Mouse (Mus musculus): Measurements from ENCODE around the gene Hist2h2aa2. TPM values are rescaled to one million over a fixed set of nuclear protein-coding genes. Genes with fewer than 3 reads are reported as not detected.

Hist2h2aa2 gene
- total RNA-seq, 2 experiments from 2014 or later: 115 TPM; not detected in 1

DNA sequence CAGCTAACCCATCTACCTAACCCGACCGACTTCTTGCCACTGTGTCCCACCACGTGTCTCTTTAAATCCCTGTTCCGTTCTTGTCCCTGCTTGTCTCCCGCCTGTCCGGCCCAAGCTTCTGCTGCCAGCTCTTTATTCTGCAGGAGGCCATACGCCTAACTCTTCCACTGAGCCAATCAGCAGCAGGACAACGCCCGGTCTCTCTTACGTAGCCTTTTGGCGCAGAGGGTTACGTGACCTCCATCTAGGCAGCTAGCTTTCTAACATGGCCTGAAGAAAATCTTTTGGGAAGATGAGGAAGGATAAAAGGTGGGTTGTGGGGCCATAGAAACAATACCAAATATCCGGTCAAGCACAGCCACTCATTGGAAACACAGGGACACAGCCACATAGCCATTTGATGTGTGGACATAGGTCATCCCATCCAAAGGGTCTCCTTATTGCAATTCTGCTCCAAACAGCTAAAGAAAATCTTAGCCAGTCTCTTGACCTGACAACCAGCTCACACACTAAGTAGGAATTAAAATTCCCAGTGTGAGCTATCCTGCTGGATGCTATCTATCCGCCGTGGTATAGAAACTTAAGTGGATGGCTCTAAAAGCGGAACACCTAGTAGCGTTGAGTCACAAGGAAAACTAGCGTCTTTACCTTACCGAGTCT is 22.3 kb upstream of the Hist2h2aa2 start:
- peak; percentile 79 for ATAC-seq (ENCODE audit: poor library complexity, severe bottlenecking)

DNA sequence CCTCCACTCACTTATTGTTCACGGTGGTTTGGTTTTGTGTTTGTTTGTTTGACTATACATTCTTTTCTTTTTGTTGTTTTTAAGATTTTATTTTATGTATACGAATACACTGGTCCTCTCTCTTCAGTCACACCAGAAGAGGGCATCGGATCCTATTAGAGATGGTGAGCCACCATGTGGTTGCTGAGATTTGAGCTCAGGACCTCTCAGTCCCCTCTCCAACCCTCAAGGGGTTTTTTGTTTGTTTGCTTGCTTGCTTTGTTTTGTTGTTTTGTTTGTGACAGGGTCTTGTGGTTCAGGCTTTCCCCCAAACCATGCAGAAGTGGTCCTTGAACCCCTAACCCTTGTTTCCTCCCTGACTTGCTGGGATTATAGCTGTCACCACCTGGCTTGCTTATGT is 21.5 kb upstream of the Hist2h2aa2 start:
- ATAC-seq (ENCODE audit: poor library complexity, severe bottlenecking): no peak

DNA sequence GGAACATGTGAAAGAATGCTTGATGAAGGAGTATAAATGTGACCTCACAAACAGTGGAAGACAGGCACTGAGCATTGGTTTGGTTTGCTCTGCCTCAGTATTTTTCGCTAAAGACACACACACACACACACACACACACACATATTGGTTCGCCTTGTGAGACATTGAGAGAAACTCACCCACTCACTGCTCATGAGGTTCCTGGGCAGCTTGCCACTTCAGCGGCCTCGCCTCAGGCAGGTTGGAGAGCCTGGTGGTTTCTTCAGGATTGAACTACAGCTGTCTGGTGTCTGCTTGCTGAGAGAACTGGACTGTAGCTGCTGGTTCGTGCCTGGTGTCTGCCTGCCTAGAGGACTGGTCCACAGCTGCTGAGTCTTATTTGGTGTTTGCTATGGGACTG is 20.1 kb upstream of the Hist2h2aa2 start:
- ATAC-seq (ENCODE audit: poor library complexity, severe bottlenecking): no peak

DNA sequence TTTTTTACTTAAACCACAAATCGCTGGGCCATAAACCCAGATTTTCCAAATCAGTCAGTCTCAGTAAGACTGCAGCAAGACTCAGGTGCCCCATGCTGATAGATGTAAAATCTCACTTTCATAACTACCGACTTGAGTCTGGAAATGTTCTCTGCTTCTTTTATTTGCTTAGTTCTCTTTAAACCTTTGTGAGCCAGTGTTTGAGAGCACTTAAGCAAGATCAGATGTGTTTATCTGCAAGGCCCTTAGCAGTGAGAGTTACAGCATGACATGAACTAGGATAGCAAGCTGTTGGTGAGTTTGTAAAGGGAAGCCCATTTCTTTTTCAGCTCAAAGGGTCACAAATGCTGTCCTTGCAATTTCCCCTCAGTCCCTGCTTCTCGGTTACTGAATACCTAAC is 17.1 kb upstream of the Hist2h2aa2 start:
- ATAC-seq (ENCODE audit: poor library complexity, severe bottlenecking): no peak

DNA sequence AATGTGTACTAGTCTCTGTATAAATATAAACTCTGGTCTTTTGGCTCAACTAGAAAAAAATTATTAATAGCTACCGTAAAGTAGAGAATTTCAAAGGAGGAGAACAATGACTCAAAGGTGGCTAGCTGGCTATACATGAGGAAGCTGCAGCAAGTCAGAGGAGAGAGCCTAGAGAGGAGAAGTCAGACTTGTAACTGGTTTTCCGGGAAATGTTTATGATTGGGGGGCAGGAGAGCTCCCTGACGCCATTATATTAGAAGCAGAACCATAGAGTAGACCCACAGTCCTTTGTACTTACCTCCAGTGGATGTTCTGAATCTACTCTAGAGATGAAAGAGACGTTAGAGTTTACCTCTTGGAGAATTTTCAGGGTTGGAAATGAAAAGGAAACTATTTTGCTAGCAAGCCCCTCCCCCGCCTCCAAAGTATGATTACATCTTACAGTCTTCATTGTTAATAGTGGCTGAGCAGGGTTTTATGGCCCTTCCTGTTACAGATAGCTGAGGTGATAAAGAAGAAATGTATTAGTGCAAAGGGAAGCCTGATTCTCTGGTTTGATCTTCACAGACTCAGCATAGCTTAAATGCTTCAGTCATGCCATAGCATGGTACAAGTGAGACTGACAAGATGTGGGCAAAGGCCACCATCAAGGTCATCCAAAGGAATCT is 16.0 kb upstream of the Hist2h2aa2 start:
- ATAC-seq (ENCODE audit: poor library complexity, severe bottlenecking): no peak

DNA sequence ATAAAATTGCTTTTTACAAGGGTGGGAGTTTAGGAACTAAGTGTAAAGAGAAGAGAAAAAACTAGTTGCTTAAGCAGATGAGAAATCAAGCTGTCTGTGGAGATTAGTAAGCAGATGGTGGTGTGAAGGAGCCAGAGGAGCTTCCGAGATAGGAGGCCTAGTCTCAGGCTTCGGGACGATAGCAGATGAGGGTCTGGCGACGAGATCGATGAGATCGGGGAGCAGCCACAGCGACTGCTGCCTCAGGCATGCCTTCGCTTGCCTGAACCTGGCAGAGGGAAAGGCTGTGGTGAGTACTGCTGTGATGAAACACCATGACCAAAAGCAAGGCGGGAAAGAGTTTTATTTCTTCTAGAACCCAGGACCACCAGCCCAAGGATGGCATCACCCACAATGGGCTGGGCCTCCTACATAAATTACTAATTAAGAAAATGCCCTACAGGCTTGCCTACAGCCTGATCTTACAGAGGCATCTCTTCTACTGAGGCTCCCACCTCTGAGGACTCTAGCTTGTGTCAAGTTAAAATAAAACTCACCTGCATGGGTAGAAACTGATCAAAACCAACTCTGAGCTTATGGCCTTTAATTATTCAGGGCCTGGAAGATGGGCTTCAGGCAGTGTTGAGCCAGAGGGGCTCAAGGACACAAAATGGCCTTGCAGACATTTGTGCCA is 14.7 kb upstream of the Hist2h2aa2 start:
- 0 out of 2 replicates have a peak, but pooled peaks have one; percentile 26 for ATAC-seq (ENCODE audit: poor library complexity, severe bottlenecking)

DNA sequence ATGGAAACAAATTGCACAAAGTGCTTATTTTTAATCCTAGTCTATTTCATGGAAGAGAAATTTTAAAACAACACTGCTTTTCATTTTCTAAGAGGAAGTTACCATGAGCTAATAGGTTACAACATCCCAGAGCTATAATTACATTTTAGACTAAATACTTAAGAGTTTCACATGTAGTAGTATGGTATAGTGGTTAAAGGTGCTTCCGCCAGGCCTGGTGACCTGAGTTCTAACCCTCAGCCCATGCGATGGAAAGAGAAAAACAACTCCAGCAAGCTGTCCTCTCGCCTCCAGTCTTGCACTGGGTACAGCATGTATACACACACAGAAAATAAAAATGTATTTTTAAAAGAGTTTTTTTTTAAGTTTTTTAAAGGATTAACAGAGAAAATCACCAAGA is 11.7 kb upstream of the Hist2h2aa2 start:
- peak; percentile 64 for ATAC-seq (ENCODE audit: poor library complexity, severe bottlenecking)

DNA sequence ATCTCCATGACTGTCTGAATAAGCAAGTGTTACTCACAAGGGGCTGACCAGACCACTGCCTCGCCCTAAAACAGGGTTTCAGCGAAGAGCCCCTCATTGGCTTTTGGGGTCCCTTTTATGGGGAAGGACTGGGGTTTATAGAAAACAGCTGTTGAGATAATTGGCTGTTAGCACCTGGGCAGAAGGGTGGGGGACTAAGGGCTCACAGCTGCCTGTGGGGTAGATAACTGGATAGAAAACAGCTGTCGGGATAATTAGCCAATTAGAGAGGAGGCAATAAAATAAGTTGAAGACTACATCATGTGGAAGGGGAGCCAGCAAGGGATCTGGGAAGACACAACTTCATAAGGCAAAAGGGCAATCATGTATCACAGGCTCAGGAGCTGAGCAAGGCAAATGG is 10.8 kb upstream of the Hist2h2aa2 start:
- ATAC-seq (ENCODE audit: poor library complexity, severe bottlenecking): no peak

DNA sequence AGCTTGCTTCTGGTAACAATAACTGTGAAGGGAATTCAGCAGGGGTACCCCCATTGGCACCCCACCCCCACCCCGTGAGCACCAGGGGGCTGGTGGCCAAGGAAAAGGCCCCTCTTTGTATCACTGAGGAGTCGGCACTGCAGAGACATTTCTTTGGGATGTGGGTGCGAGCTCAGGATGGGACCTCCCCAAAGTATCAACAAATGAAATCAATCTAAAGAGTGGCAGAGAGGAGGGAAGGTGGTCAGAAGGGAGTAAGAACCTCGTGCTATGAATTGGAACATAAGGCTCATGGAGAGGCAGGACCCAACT is 8.9 kb upstream of the Hist2h2aa2 start:
- no peak for ATAC-seq (ENCODE audit: poor library complexity, severe bottlenecking)

DNA sequence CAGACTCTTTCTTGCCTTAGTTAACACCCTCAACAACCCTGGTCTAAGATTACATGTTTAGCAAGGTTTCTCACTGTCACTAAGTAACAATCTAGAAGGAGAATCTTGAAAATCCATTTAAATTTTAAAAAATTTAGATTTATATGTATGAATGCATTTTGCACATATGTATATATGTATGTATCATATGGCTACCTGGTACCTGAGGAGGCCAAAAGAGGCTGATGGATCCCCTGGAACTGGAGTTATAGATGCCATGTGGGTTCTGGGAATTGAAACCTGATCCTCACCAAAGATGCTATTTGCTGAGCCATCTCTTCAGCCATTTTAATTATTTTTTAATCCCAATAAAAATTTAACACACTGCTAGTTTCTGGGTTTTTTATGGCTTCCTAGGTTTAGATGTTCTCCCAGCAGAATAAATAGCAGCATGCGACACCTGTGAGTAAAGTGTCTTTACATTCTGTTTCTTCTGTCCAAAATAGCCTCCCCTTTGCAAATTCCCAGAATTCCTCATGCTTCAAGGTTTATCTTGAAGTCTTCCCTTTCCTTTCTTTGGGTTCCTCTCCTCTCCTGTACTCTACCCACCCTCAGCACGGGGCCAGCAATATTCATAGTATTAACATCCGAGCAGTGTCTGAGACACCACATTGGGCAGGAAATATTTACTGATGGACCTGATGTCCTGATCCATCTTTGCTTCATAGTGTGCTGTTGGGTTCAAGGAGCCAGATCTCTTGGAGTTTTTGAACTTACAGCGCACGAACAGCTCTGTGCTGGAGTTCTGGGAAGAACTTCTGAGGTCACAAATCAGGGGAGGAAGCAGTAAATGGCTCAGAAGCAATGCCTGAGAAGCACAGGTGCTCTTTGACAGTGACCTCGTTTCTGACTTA is 8.3 kb upstream of the Hist2h2aa2 start:
- no peak for ATAC-seq (ENCODE audit: poor library complexity, severe bottlenecking)

DNA sequence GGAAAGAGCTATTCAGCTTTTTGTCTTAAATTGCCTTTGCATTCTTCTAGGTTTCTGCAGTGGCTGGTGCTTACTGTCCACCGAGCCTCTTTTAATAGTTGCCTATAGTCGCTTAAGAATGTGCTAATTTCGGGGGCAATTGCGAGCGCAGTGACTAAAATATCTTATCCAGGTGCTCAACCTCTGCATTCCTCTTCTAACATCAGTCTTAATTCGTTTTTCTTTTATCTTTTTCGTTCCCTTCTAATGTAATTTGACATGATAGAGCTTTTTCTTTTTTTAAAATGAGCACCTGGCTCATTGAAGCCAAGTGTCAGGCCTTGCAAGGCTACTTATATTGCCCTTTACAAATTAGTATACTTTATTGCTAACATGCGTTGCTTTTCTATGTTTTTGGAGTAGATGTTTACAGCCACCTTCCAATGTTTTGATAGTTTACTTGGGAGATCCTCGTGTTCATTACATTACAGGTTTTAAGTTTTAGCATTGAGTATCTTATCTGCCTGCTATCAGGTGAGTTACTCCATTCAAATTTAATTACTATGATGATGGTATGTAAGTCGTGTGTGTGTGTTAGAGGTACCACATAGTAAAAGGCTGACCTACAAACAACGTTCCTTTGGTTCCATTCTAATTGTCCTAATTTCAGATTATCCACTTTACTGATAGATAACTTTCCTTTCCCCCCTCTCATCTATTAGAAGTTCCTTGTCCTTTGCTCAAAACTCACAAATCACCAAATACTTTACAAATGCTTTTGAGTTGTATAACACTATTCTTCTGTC is 7.5 kb upstream of the Hist2h2aa2 start:
- no peak for ATAC-seq (ENCODE audit: poor library complexity, severe bottlenecking)

DNA sequence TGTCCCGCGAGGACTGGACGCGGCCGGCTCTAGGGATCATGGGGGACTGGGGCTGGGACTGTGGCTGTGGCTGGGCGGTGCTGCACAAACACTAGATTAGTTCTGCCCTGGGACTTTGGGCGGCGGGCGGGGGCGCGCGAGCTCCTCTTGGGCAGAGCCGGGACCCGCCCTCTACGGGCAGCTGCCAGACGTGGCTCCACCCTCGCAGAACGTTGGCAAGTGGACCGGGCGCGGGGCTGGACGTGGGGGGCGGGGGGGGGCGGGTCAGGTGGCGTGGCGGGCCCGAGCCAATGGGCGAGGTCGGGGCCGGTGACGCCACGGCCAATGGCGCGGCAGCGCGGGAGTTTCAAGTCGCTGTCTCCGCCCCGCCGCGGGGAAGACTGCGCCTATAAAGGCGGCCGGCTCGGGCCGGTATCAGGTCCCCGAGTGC is 6.4 kb upstream of the Hist2h2aa2 start, which contains the start of gene Hist2h3c1:
Gene Hist2h3c1 (plus strand): TSS at position 259 of the 430 bp plus-strand sequence.
- peak; percentile 69 for ATAC-seq (ENCODE audit: poor library complexity, severe bottlenecking)

DNA sequence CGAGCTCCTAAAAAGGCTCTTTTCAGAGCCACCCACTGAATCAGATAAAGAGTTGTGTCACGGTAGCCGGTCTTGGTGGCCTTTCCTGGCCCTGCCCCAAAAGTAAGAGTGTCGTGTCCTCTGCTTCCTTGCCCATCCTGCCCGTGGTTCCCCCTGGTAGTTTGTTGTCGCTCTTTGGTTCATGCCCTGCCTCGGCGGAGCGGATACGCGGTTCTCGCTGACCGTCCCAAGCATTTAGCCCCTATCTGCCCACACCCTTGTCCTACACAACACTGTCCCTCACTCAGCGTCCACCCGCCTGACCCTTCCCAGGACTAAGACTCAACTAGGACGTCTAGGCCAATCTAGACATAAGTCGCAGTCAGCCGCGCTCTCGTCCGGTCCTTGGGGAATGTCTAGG is 5.9 kb upstream of the Hist2h2aa2 start:
- ATAC-seq (ENCODE audit: poor library complexity, severe bottlenecking): peak; percentile 36

DNA sequence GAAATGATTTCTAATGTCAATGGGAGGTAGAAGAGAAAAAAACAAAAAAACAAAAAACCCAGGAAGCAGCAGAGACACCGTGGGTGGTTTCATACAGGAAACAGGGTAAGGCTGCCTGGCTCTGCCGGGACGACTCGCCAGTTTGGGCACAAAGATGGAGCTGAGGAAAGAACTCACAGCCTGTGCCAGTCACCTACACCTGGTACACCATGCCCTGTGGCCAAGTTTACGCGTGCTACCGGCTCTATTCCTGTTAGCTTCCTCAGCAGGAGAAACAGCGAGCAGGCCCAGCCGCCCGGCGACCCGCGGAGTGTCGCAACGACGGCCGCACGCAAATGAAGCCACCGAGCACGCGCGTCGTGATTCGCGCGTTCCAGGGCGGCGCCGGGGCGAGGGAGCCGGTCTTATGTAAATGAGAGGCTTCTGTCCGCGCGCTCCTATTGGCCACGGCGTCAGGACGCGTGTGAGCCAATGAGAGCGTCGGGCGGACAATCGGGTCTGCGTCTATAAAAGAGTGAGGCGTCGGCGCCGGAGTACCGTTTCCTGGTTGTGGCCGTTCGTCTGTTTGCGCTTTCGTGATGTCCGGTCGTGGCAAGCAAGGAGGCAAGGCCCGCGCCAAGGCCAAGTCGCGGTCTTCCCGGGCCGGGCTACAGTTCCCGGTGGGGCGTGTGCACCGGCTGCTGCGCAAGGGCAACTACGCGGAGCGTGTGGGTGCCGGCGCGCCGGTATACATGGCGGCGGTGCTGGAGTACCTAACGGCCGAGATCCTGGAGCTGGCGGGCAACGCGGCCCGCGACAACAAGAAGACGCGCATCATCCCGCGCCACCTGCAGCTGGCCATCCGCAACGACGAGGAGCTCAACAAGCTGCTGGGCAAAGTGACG is 5.2 kb upstream of the Hist2h2aa2 start, which contains the start of gene Hist2h2aa1:
Gene Hist2h2aa1 (plus strand): TSS at position 495 of the 884 bp plus-strand sequence.
- peak; percentile 69 for ATAC-seq (ENCODE audit: poor library complexity, severe bottlenecking)

DNA sequence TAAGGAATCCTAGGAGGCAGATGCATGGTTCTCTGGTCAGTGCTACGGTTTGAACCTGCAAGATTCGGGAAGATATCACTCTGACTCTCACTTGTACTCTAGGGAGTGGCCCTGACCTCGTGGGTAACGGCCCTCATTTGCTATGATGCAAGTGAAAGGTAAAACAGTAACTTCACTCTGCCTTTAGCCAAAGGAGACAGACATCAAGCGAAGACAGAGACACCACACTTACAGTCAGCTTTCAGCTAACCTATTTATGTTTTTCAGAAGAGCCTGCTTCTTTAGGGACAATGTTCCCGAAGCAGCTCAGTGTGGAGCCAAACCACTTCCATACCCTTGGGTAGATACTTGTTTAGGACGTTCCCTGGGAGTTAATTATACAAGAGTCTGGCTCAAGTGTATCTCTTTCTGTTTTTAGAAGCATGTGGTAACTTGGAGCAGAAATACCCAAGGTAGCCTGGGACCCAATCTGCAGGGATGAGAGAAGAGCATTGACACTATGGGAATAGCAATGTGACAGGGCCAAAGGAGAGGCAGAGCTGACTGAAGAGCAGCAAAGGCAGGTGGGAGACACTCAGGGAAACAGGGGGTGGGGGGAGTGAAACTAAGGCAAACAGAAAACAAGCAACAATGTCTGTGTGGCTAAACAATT is 4.0 kb upstream of the Hist2h2aa2 start:
- no peak for ATAC-seq (ENCODE audit: poor library complexity, severe bottlenecking)

DNA sequence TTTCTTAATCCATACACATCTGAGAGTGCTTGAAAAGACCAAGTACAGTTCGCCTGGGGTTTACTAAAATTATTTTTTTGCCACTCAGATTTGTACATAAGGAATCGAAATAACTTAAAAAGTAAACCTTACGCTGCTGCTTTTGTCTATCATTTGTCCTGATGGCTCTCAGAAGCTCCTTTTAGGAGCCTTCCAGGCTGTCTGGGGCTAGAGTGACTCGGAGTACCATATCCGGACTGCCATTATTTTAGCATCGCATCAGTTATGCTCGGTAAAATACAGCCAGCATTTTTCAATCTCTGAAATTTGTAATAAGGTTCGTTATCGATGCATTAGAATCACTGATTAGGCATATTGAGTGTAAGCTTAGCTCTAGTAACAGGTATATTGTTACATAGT is 722 bp upstream of the Hist2h2aa2 start:
- no peak for ATAC-seq (ENCODE audit: poor library complexity, severe bottlenecking)

DNA sequence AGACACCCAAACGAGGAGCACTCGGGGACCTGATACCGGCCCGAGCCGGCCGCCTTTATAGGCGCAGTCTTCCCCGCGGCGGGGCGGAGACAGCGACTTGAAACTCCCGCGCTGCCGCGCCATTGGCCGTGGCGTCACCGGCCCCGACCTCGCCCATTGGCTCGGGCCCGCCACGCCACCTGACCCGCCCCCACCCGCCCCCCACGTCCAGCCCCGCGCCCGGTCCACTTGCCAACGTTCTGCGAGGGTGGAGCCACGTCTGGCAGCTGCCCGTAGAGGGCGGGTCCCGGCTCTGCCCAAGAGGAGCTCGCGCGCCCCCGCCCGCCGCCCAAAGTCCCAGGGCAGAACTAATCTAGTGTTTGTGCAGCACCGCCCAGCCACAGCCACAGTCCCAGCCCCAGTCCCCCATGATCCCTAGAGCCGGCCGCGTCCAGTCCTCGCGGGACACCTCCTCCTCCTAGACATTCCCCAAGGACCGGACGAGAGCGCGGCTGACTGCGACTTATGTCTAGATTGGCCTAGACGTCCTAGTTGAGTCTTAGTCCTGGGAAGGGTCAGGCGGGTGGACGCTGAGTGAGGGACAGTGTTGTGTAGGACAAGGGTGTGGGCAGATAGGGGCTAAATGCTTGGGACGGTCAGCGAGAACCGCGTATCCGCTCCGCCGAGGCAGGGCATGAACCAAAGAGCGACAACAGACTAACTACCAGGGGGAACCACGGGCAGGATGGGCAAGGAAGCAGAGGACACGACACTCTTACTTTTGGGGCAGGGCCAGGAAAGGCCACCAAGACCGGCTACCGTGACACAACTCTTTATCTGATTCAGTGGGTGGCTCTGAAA is 902 bp downstream of the Hist2h2aa2 start, which contains the start of gene Hist2h3c2:
Gene Hist2h3c2 (minus strand): TSS at position 174 of the 840 bp plus-strand sequence.
- ATAC-seq (ENCODE audit: poor library complexity, severe bottlenecking): peak; percentile 71
